Mouse (Mus musculus): ENCODE measurements around the gene Ecm1. TPM values are rescaled to one million over a fixed set of nuclear protein-coding genes. Genes with fewer than 3 reads are reported as not detected.

Ecm1 gene
- polyA plus RNA-seq, 2 experiments, result 9.3 to 10.2 TPM

GRCm38 (mm10) chr3:95687524-95688421 is 51.6 kb downstream of the Ecm1 start, which contains the start of gene Adamtsl4:
Gene Adamtsl4, minus strand, starts transcription at chr3:95687917.
- H3K4me1 ChIP-seq (replicated peaks; ENCODE audit: control insufficient read depth in 2 of 2, insufficient read depth in 2 of 2, low read length in 1 of 2), result peaks cover 3 to 4% of the 10 kb centered on the region in 2 experiments; a peak in 2 of 4 replicates
- DNase-seq (ENCODE audit: low read depth in 3 of 3, low spot score in 3 of 3) (no peak), ATAC-seq (ENCODE audit: insufficient read depth) (peak; percentile 19; the same call in 1 of the 2 replicates)
- H3K4me3 ChIP-seq (ENCODE audit: insufficient read depth in 1 of 2, low read depth in 2 of 2, low read length in 2 of 2), result peak within 1 kb of the TSS; percentile 2 to 45; a peak in 3 of 4 replicates
- WGBS (ENCODE audit: insufficient replicate concordance), result 10% methylated on average over 50 of the region's 50 CpGs
- H3K27ac ChIP-seq, result no peak within 1 kb of the TSS
- peak within 1 kb of the TSS; percentile 70 for H3K4me2 ChIP-seq (ENCODE audit: low read depth)
- H3K9me3 ChIP-seq (ENCODE audit: control insufficient read depth, low read length), result no peaks in the 10 kb centered on the region
- peaks cover 7% of the 10 kb centered on the region; the same call in 1 of the 2 replicates for H3K27me3 ChIP-seq (ENCODE audit: control insufficient read depth, insufficient read depth, low read length)
- no peaks in the 10 kb centered on the region for H3K36me3 ChIP-seq (replicated peaks; ENCODE audit: control insufficient read depth, insufficient read depth, low read depth)
- TF ChIP-seq EP300 (IDR thresholded peaks at IDR 0.05; ENCODE audit: low read depth), result no peak
- H3K9ac ChIP-seq (replicated peaks), result peak within 1 kb of the TSS; percentile 27; the same call in 1 of the 2 replicates

GRCm38 (mm10) chr3:95687168-95687523 is 52.2 kb downstream of the Ecm1 start:
- DNase-seq (ENCODE audit: low read depth in 3 of 3, low spot score in 3 of 3) (no peak), ATAC-seq (ENCODE audit: insufficient read depth) (no peak)
- Histone ChIP-seq H3K4me3 (ENCODE audit: insufficient read depth in 1 of 2, low read depth in 2 of 2, low read length in 2 of 2) (peak overlapping the region in 1 of 2 experiments; percentile 45; a peak in 2 of 4 replicates), H3K9ac (replicated peaks) (no peak overlapping the region), H3K36me3 (replicated peaks; ENCODE audit: control insufficient read depth, insufficient read depth, low read depth) (no peaks in the 10 kb centered on the region), H3K27ac (no peak overlapping the region), H3K4me1 (replicated peaks; ENCODE audit: control insufficient read depth in 2 of 2, insufficient read depth in 2 of 2, low read length in 1 of 2) (peaks cover 2 to 3% of the 10 kb centered on the region in 2 experiments; a peak in 2 of 4 replicates), H3K27me3 (ENCODE audit: control insufficient read depth, insufficient read depth, low read length) (peaks cover 7% of the 10 kb centered on the region; the same call in 1 of the 2 replicates), H3K4me2 (ENCODE audit: low read depth) (peak overlapping the region; percentile 70), H3K9me3 (ENCODE audit: control insufficient read depth, low read length) (no peaks in the 10 kb centered on the region)
- TF ChIP-seq EP300 (IDR thresholded peaks at IDR 0.05; ENCODE audit: low read depth) (no peak), CTCF (IDR thresholded peaks at IDR 0.05; ENCODE audit: low read depth) (no peak)
- WGBS (ENCODE audit: insufficient replicate concordance), result 21% methylated on average over 4 of the region's 4 CpGs

GRCm38 (mm10) chr3:95686492-95687167 is 52.7 kb downstream of the Ecm1 start:
- no peaks in the 10 kb centered on the region for H3K36me3 ChIP-seq (replicated peaks; ENCODE audit: control insufficient read depth, insufficient read depth, low read depth)
- 58% methylated on average over 9 of the region's 10 CpGs for WGBS (ENCODE audit: insufficient replicate concordance)
- H3K4me3 ChIP-seq (ENCODE audit: insufficient read depth in 1 of 2, low read depth in 2 of 2, low read length in 2 of 2), result no peak overlapping the region
- ATAC-seq (ENCODE audit: insufficient read depth) (no peak), DNase-seq (ENCODE audit: low read depth in 3 of 3, low spot score in 3 of 3) (no peak)
- no peak overlapping the region for H3K4me2 ChIP-seq (ENCODE audit: low read depth)
- H3K9ac ChIP-seq (replicated peaks), result no peak overlapping the region
- no peak overlapping the region for H3K27ac ChIP-seq
- no peaks in the 10 kb centered on the region for H3K9me3 ChIP-seq (ENCODE audit: control insufficient read depth, low read length)
- TF ChIP-seq EP300 (IDR thresholded peaks at IDR 0.05; ENCODE audit: low read depth) (no peak), CTCF (IDR thresholded peaks at IDR 0.05; ENCODE audit: low read depth) (no peak)
- H3K27me3 ChIP-seq (ENCODE audit: control insufficient read depth, insufficient read depth, low read length), result peaks cover 7% of the 10 kb centered on the region; the same call in 1 of the 2 replicates
- H3K4me1 ChIP-seq (replicated peaks; ENCODE audit: control insufficient read depth in 2 of 2, insufficient read depth in 2 of 2, low read length in 1 of 2), result peaks cover 2 to 3% of the 10 kb centered on the region in 2 experiments; a peak in 1 of 4 replicates

GRCm38 (mm10) chr3:95685701-95686100 is 53.7 kb downstream of the Ecm1 start:
- H3K4me1 ChIP-seq (replicated peaks; ENCODE audit: control insufficient read depth in 2 of 2, insufficient read depth in 2 of 2, low read length in 1 of 2), result peaks cover 2 to 3% of the 10 kb centered on the region in 2 experiments; a peak in 1 of 4 replicates
- no peak overlapping the region for H3K4me3 ChIP-seq (ENCODE audit: insufficient read depth in 1 of 2, low read depth in 2 of 2, low read length in 2 of 2)
- no peak overlapping the region for H3K27ac ChIP-seq
- H3K4me2 ChIP-seq (ENCODE audit: low read depth), result no peak overlapping the region
- DNase-seq (ENCODE audit: low read depth in 3 of 3, low spot score in 3 of 3) (no peak), ATAC-seq (ENCODE audit: insufficient read depth) (no peak)
- TF ChIP-seq EP300 (IDR thresholded peaks at IDR 0.05; ENCODE audit: low read depth) (no peak), CTCF (IDR thresholded peaks at IDR 0.05; ENCODE audit: low read depth) (no peak)
- no peak overlapping the region for H3K9ac ChIP-seq (replicated peaks)
- peaks cover 7% of the 10 kb centered on the region; the same call in 1 of the 2 replicates for H3K27me3 ChIP-seq (ENCODE audit: control insufficient read depth, insufficient read depth, low read length)
- H3K9me3 ChIP-seq (ENCODE audit: control insufficient read depth, low read length), result no peaks in the 10 kb centered on the region
- 65% methylated on average over 2 of the region's 2 CpGs for WGBS (ENCODE audit: insufficient replicate concordance)
- H3K36me3 ChIP-seq (replicated peaks; ENCODE audit: control insufficient read depth, insufficient read depth, low read depth), result no peaks in the 10 kb centered on the region
